Mouse (Mus musculus) cortical plate, adult 2 months (tissue): ENCODE data around the gene Tmem81.

Source experiments
- CTCF ChIP-seq: fragments of 200-500 bp; IDR thresholded peaks from 2 replicates; pipeline ENCODE4 v1.5.1; 2011; ENCODE audit warnings: mild to moderate bottlenecking, control low read depth, low read length; ENCODE audit not compliant: insufficient read depth; ENCODE audit errors: extremely low read depth
- POLR2A ChIP-seq: fragments of 200-500 bp; IDR thresholded peaks from 2 replicates; pipeline ENCODE4 v1.6.1; 2011; ENCODE audit warnings: mild to moderate bottlenecking, low read length, control low read depth; ENCODE audit not compliant: insufficient read depth; ENCODE audit errors: extremely low read depth

DNA sequence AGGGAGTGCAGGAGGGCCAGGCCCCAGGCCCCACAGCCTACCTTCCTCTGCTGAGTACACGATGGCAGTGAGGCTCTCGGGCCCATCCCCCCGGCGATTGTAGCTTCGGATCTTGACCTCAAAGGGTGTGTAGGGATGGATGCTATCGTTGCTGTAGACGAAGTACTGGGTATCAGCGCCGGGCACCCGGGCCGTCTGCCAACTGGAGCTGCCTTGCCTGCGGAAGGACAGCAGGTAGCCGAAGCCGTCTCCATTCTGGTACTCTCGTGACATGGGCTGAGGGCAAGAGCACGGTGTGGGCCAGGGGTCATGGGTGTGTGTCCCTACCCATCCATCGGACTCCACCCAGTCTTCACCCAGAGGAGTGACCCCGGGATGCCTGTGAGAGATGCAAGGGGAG, 12.6 kb downstream of the Tmem81 start:
- no peak for TF ChIP-seq POLR2A
- TF ChIP-seq CTCF, result no peak
